Mouse (Mus musculus): Measurements from ENCODE around the gene Nup205. TPM values are rescaled to one million over a fixed set of nuclear protein-coding genes. Genes with fewer than 3 reads are reported as not detected.
"Not testable (repeated sequence)": the region's sequence is repeated elsewhere in the genome, so short reads cannot be mapped to it uniquely, and the experiment has no call there.

Gene Nup205
- polyA plus RNA-seq (2015; fragmentation: Nextera tagmentation; extraction: Ambion mirVana): 24.3 and 24.7 TPM in 2 replicates

- peak within 1 kb of the TSS; percentile 93 for H3K9ac ChIP-seq
- peak; percentile 95 for ATAC-seq (ENCODE audit: low FRiP score)
- no peaks in the 10 kb centered on the region for H3K27me3 ChIP-seq
- H3K36me3 ChIP-seq: no peaks in the 10 kb centered on the region
- 4% methylated on average over 34 of the region's 34 CpGs for WGBS
- H3K4me1 ChIP-seq (replicated peaks): peaks cover 13% of the 10 kb centered on the region
- H3K4me2 ChIP-seq: peak within 1 kb of the TSS; percentile 88
- peak within 1 kb of the TSS; percentile 93 for H3K4me3 ChIP-seq
- H3K27ac ChIP-seq: peak within 1 kb of the TSS; percentile 98
- H3K9me3 ChIP-seq: no peaks in the 10 kb centered on the region
Observed at GRCm38 (mm10) chr6:35176979-35177649, at the start of gene Nup205. Nup205 (plus strand) TSS chr6:35177421.

DNA sequence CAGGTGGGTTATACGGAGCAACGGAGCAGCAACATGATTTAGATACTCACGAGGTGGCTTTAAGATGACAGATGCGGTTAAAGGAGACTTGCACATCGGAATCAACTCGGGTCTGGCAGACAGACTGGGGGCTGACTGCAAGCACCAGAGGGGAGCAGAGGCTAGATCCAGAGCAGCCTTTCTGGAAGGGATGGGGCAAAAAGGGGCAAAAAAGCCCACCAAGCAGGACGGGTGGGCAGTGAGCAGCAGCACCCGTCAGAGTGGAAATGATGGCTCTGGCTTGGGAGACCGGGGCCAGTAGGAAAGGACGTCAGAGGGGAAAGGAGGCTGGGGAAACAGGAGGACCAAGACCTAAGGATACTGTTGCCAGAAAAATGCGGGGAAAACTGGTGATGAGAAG lies 44.4 kb upstream of the Nup205 start:
- WGBS: under 1% methylated on average over 11 of the region's 11 CpGs
- H3K27ac ChIP-seq: peak overlapping the region; percentile 93
- peak overlapping the region; percentile 91 for H3K4me2 ChIP-seq
- peak overlapping the region; percentile 94 for H3K9ac ChIP-seq
- peak; percentile 33 for ATAC-seq (ENCODE audit: low FRiP score)
- peaks cover 26% of the 10 kb centered on the region for H3K4me1 ChIP-seq (replicated peaks)
- H3K36me3 ChIP-seq: no peaks in the 10 kb centered on the region
- H3K4me3 ChIP-seq: peak overlapping the region; percentile 88
- no peaks in the 10 kb centered on the region for H3K9me3 ChIP-seq
- H3K27me3 ChIP-seq: no peaks in the 10 kb centered on the region

DNA sequence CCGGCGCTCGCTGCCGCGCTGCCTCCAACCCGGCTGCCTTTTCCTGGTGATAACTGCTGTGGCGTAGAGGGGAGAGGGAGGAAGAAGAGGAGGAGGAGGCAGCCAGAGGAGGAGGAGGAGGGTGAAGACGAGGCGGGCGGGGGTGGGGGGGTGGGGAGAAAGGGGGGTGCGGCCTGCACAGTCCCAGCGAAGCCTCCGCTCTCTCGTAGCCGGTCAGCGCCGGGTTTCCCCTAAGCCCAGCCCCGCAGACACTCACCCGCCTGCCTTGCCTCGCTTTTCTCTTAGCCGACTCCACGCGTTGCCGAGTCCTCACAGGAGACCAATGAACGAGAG lies 44.0 kb upstream of the Nup205 start:
- ATAC-seq (ENCODE audit: low FRiP score): peak; percentile 93
- peak overlapping the region; percentile 91 for H3K4me2 ChIP-seq
- H3K9me3 ChIP-seq: no peaks in the 10 kb centered on the region
- peak overlapping the region; percentile 94 for H3K9ac ChIP-seq
- peaks cover 26% of the 10 kb centered on the region for H3K4me1 ChIP-seq (replicated peaks)
- no peaks in the 10 kb centered on the region for H3K27me3 ChIP-seq
- peak overlapping the region; percentile 93 for H3K27ac ChIP-seq
- no peaks in the 10 kb centered on the region for H3K36me3 ChIP-seq
- peak overlapping the region; percentile 88 for H3K4me3 ChIP-seq
- WGBS: 1% methylated on average over 22 of the region's 25 CpGs

GRCm38 (mm10) chr6:35133579-35134488 lies 43.4 kb upstream of the Nup205 start, which contains the start of gene Cnot4:
Cnot4 (minus strand) TSS chr6:35133724.
- peak within 1 kb of the TSS; percentile 93 for H3K27ac ChIP-seq
- no peaks in the 10 kb centered on the region for H3K9me3 ChIP-seq
- H3K9ac ChIP-seq: peak within 1 kb of the TSS; percentile 94
- peak within 1 kb of the TSS; percentile 88 for H3K4me3 ChIP-seq
- H3K27me3 ChIP-seq: no peaks in the 10 kb centered on the region
- no peaks in the 10 kb centered on the region for H3K36me3 ChIP-seq
- H3K4me2 ChIP-seq: peak within 1 kb of the TSS; percentile 91
- under 1% methylated on average over 52 of the region's 55 CpGs for WGBS
- ATAC-seq (ENCODE audit: low FRiP score): peak; percentile 98
- H3K4me1 ChIP-seq (replicated peaks): peaks cover 26% of the 10 kb centered on the region

GRCm38 (mm10) chr6:35134844-35135243 lies 42.4 kb upstream of the Nup205 start:
- no peaks in the 10 kb centered on the region for H3K27me3 ChIP-seq
- no peaks in the 10 kb centered on the region for H3K36me3 ChIP-seq
- no peak overlapping the region for H3K4me3 ChIP-seq
- H3K27ac ChIP-seq: no peak overlapping the region
- H3K4me1 ChIP-seq (replicated peaks): peaks cover 23% of the 10 kb centered on the region
- 62% methylated on average over 2 of the region's 2 CpGs for WGBS
- H3K9ac ChIP-seq: no peak overlapping the region
- no peak overlapping the region for H3K4me2 ChIP-seq
- H3K9me3 ChIP-seq: no peaks in the 10 kb centered on the region
- no peak for ATAC-seq (ENCODE audit: low FRiP score)

DNA sequence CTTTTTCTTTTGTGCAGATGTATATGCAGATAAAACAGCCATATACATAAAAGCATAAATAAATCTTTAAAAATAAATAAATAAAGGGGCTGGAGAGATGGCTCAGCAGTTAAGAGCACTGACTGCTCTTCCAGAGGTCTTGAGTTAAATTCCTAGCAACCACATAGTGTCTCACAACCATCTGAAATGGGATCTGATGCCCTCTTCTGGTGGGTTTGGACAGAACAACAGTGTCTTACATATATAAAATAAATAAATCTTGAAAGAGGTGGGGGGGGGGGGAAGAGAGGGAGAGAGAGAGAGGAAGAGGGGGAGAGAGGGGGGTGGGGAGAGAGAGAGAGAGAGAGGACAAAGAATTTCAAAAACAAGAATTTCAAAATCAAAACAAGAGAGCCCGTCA lies 36.9 kb upstream of the Nup205 start:
- Histone ChIP-seq H3K4me2 (no peak overlapping the region), H3K27ac (no peak overlapping the region), H3K9ac (no peak overlapping the region), H3K36me3 (no peaks in the 10 kb centered on the region), H3K27me3 (no peaks in the 10 kb centered on the region), H3K4me1 (replicated peaks) (no peaks in the 10 kb centered on the region), H3K9me3 (no peaks in the 10 kb centered on the region), H3K4me3 (no peak overlapping the region)
- 96% methylated on average over 1 of the region's 1 CpGs for WGBS
- no peak for ATAC-seq (ENCODE audit: low FRiP score)

DNA sequence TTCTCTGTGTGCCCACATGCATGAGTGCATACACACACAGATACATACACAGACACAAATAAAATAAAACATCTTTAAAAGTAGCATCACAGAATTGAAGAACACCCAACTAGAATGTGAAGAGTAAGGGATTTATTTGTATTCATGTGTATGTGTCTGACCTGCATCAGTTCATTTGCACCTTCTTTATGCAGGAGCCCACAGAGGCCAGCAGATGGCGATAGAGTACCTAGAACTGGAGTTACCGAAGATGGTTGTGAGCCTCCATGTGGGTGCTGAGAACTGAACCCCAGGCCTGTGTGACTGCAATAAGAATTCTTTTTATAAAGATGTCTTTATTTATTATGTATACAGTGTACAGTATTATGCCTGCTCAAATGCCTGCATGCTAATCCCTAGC lies 31.7 kb upstream of the Nup205 start:
- Histone ChIP-seq H3K4me1 (replicated peaks) (no peaks in the 10 kb centered on the region), H3K27me3 (no peaks in the 10 kb centered on the region), H3K4me3 (no peak overlapping the region), H3K27ac (no peak overlapping the region), H3K9ac (no peak overlapping the region), H3K36me3 (no peaks in the 10 kb centered on the region), H3K9me3 (no peaks in the 10 kb centered on the region), H3K4me2 (no peak overlapping the region)
- 84% methylated on average over 2 of the region's 2 CpGs for WGBS
- no peak for ATAC-seq (ENCODE audit: low FRiP score)

DNA sequence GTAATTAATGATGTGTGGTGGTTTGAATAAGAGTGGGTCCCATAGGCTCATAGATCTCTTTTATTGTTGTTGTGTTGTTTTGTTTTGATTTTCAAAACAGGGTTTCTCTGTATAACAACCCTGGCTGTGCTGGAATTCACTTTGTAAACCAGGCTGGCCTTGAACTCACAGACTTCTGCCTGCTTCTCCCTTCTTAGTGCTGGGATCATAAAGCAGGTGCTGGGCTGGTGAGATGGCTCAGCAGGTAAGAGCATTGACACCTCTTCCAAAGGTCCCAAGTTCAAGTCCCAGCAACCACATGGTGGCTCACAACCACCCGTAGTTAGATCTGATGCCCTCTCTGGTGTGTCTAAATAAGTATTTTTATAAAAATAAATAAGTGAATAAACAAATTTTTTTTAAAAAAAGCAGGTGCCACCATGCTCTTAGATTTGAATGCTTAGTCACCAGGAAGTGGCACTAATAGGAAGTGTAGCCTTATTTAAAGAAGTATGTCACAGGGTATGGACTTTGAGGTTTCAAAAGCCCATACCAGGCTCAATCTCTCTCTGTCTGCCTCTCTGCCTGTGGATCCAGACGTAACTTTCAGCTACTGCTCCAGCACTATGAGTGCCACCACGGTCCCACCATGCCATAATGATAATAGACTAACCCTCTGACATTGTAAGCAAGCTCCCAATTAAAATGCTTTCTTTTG lies 29.3 kb upstream of the Nup205 start:
- Histone ChIP-seq H3K4me2 (no peak overlapping the region), H3K4me1 (replicated peaks) (no peaks in the 10 kb centered on the region)

GRCm38 (mm10) chr6:35154540-35154939 lies 22.7 kb upstream of the Nup205 start:
- H3K9ac ChIP-seq: no peak overlapping the region
- H3K9me3 ChIP-seq: no peaks in the 10 kb centered on the region
- no peak overlapping the region for H3K4me3 ChIP-seq
- H3K27ac ChIP-seq: no peak overlapping the region
- no peak for ATAC-seq (ENCODE audit: low FRiP score)
- no peaks in the 10 kb centered on the region for H3K4me1 ChIP-seq (replicated peaks)
- H3K36me3 ChIP-seq: no peaks in the 10 kb centered on the region
- H3K4me2 ChIP-seq: no peak overlapping the region
- H3K27me3 ChIP-seq: no peaks in the 10 kb centered on the region

More for the DNA sequence above, 29.3 kb upstream of the Nup205 start:
- WGBS: 84% methylated on average over 3 of the region's 3 CpGs
- Histone ChIP-seq H3K9ac (no peak overlapping the region), H3K27me3 (no peaks in the 10 kb centered on the region), H3K9me3 (no peaks in the 10 kb centered on the region), H3K27ac (no peak overlapping the region), H3K4me3 (no peak overlapping the region), H3K36me3 (no peaks in the 10 kb centered on the region)
- ATAC-seq (ENCODE audit: low FRiP score): no peak

GRCm38 (mm10) chr6:35169250-35169649 lies 8.0 kb upstream of the Nup205 start:
- Histone ChIP-seq H3K27me3 (no peaks in the 10 kb centered on the region), H3K36me3 (no peaks in the 10 kb centered on the region), H3K9me3 (no peaks in the 10 kb centered on the region), H3K4me2 (no peak overlapping the region), H3K4me1 (replicated peaks) (no peaks in the 10 kb centered on the region), H3K9ac (no peak overlapping the region), H3K4me3 (no peak overlapping the region), H3K27ac (no peak overlapping the region)
- 86% methylated on average over 4 of the region's 4 CpGs for WGBS
- ATAC-seq (ENCODE audit: low FRiP score): no peak

DNA sequence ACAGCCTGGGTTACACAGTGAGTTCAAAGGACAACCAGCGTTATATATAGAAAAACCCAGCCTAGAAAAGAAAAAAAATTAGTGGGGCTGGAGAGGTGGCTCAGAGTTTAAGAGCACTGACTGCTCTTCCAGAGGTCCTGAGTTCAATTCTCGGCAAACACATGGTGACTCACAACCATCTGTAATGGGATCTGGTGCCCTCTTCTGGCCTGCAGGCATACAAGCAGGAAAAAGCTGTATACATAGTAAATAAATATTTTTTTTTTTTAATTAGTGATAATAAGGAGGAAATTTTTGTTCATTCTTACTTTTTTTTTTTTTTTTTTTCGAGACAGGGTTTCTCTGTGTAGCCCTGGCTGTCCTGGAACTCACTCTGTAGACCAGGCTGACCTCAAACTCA lies 5.2 kb upstream of the Nup205 start:
- H3K9me3 ChIP-seq; H3K27ac ChIP-seq; H3K4me3 ChIP-seq; ATAC-seq (ENCODE audit: low FRiP score); H3K27me3 ChIP-seq; H3K4me2 ChIP-seq; H3K4me1 ChIP-seq (replicated peaks); H3K36me3 ChIP-seq; H3K9ac ChIP-seq: not testable (repeated sequence)
- WGBS: 72% methylated on average over 3 of the region's 3 CpGs

DNA sequence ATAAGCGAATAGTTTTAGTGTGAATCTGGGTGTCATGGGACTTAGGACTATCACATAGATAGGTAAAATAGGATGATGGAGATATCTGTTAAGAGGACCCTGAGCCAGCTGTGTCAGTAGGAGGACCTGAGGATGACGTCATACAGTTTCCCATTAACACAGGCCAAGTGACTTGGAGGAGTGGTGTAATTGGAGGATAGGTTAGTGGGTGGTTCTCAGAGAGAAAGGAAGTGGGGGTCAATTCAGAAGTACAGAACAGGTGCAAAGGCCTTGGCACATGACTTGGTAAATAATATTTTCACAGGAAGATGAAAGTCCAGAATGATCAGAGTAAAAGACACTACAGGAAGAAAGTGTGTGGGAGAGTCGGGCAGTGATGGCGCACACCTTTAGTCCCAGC lies 4.0 kb upstream of the Nup205 start:
- Histone ChIP-seq H3K9ac (no peak overlapping the region), H3K4me3 (no peak overlapping the region), H3K27me3 (no peaks in the 10 kb centered on the region), H3K4me1 (replicated peaks) (0 out of 2 replicates have a peak, but pooled peaks cover 1% of the 10 kb centered on the region), H3K36me3 (no peaks in the 10 kb centered on the region), H3K4me2 (no peak overlapping the region), H3K9me3 (no peaks in the 10 kb centered on the region), H3K27ac (no peak overlapping the region)
- 84% methylated on average over 4 of the region's 4 CpGs for WGBS
- no peak for ATAC-seq (ENCODE audit: low FRiP score)

Data from hindbrain, embryonic 13.5 days (tissue).